Mouse (Mus musculus) neural tube, embryonic 12.5 days (tissue): ENCODE measurements around the gene Hist1h2bh. TPM values are rescaled to one million over a fixed set of nuclear protein-coding genes. Genes with fewer than 3 reads are reported as not detected.

Experiments used
- microRNA-seq: library from miRNA; unstranded; fragments of <30 nt; microRNA quantifications from one replicate; pipeline ENCODE4, GENCODE M21; 2017
- polyA plus RNA-seq: library from polyadenylated mRNA; unstranded; fragments of >200 nt; fragmentation: Nextera tagmentation; extraction: Ambion mirVana; gene quantifications from 2 replicates; pipeline ENCODE4 v1.2.1, GENCODE M21; 2016

The Hist1h2bh gene
- polyA plus RNA-seq, 1 experiment from 2014 or later = 0.63 TPM

Small RNA genes lying within 50 kb of the gene (microRNA-seq; reads per million reads assigned to microRNA genes)
- gene Gm44297 = not detected
- gene Gm44359 = not detected
- gene Gm44394 = not detected
- not detected for gene n-TStga1

Other genes with a start within 250 kb of the Hist1h2bh start
- gene Zfp322a, start 174.2 kb downstream of the Hist1h2bh start, polyA plus RNA-seq = 51.9 and 57.7 TPM in 2 replicates
- gene Abt1, start 119.5 kb downstream of the Hist1h2bh start, polyA plus RNA-seq = 11.4 TPM in 2 replicates
- gene Btn1a1, start 77.5 kb downstream of the Hist1h2bh start, polyA plus RNA-seq = not detected in 2 replicates
- 0.23 and 0.31 TPM in 2 replicates for gene Btn2a2, start 54.5 kb downstream of the Hist1h2bh start, polyA plus RNA-seq
- gene Hist1h4h, start 12.3 kb downstream of the Hist1h2bh start, polyA plus RNA-seq = 4.6 and 6.6 TPM in 2 replicates
- gene Hist1h2af, start 9.5 kb downstream of the Hist1h2bh start, polyA plus RNA-seq = 2.7 and 5.6 TPM in 2 replicates
- 3.0 and 5.4 TPM in 2 replicates for gene Hist1h3g, start 8.0 kb downstream of the Hist1h2bh start, polyA plus RNA-seq
- gene Hist1h3f, start 660 bp upstream of the Hist1h2bh start, polyA plus RNA-seq = 0.60 and 0.63 TPM in 2 replicates
- 0.79 and 1.00 TPM in 2 replicates for gene Hist1h4f, start 8.3 kb upstream of the Hist1h2bh start, polyA plus RNA-seq
- 0.30 and 0.37 TPM in 2 replicates for gene Hist1h1d, start 9.9 kb upstream of the Hist1h2bh start, polyA plus RNA-seq
- 5.1 and 7.4 TPM in 2 replicates for gene Hist1h3e, start 19.0 kb upstream of the Hist1h2bh start, polyA plus RNA-seq
- 52.5 and 96.7 TPM in 2 replicates for gene Hist1h2ae, start 27.8 kb upstream of the Hist1h2bh start, polyA plus RNA-seq
- gene Hist1h2bg, start 28.0 kb upstream of the Hist1h2bh start, polyA plus RNA-seq = 8.8 and 11.8 TPM in 2 replicates
- gene Hist1h2bf, start 30.8 kb upstream of the Hist1h2bh start, polyA plus RNA-seq = 3.4 and 6.6 TPM in 2 replicates
- gene Hist1h2ad, start 31.0 kb upstream of the Hist1h2bh start, polyA plus RNA-seq = 0.86 and 2.8 TPM in 2 replicates
- gene Hist1h3d, start 32.4 kb upstream of the Hist1h2bh start, polyA plus RNA-seq = 3.8 and 4.9 TPM in 2 replicates
- gene Hist1h4d, start 38.2 kb upstream of the Hist1h2bh start, polyA plus RNA-seq = 65.8 and 97.5 TPM in 2 replicates
- gene Hist1h2be, start 77.7 kb upstream of the Hist1h2bh start, polyA plus RNA-seq = 1.9 and 2.1 TPM in 2 replicates
- gene Hist1h1e, start 79.2 kb upstream of the Hist1h2bh start, polyA plus RNA-seq = 12.8 and 20.3 TPM in 2 replicates
- gene Hist1h2ac, start 140.6 kb upstream of the Hist1h2bh start, polyA plus RNA-seq = 0.66 and 0.74 TPM in 2 replicates
- 28.0 and 29.4 TPM in 2 replicates for gene Hist1h2bc, start 140.8 kb upstream of the Hist1h2bh start, polyA plus RNA-seq
- 0.23 TPM in 1 of 2 replicates, not detected in the other for gene Hist1h1t, start 152.4 kb upstream of the Hist1h2bh start, polyA plus RNA-seq
- 5.1 and 7.8 TPM in 2 replicates for gene Hist1h4c, start 155.1 kb upstream of the Hist1h2bh start, polyA plus RNA-seq
- 3.9 TPM in 2 replicates for gene Hfe, start 167.5 kb upstream of the Hist1h2bh start, polyA plus RNA-seq
- 13.3 and 13.6 TPM in 2 replicates for gene Hist1h1c, start 195.4 kb upstream of the Hist1h2bh start, polyA plus RNA-seq
- 6.8 and 7.4 TPM in 2 replicates for gene Hist1h3c, start 202.2 kb upstream of the Hist1h2bh start, polyA plus RNA-seq
- 1.3 and 1.7 TPM in 2 replicates for gene Hist1h2bb, start 203.3 kb upstream of the Hist1h2bh start, polyA plus RNA-seq
- 28.5 and 44.2 TPM in 2 replicates for gene Hist1h2ab, start 207.7 kb upstream of the Hist1h2bh start, polyA plus RNA-seq
- gene Hist1h3b, start 208.9 kb upstream of the Hist1h2bh start, polyA plus RNA-seq = 5.8 and 10.0 TPM in 2 replicates
- 4.5 and 6.1 TPM in 2 replicates for gene Hist1h4b, start 213.6 kb upstream of the Hist1h2bh start, polyA plus RNA-seq
- 1.0 TPM in 1 of 2 replicates, not detected in the other for gene Hist1h4a, start 217.8 kb upstream of the Hist1h2bh start, polyA plus RNA-seq
- gene Hist1h3a, start 219.0 kb upstream of the Hist1h2bh start, polyA plus RNA-seq = 3.5 and 3.6 TPM in 2 replicates
- gene Hist1h1a, start 220.3 kb upstream of the Hist1h2bh start, polyA plus RNA-seq = 1.5 and 3.0 TPM in 2 replicates
- not detected in 2 replicates for gene Trim38, start 226.5 kb upstream of the Hist1h2bh start, polyA plus RNA-seq